Mouse (Mus musculus): ENCODE measurements around the gene Npy.

DNA sequence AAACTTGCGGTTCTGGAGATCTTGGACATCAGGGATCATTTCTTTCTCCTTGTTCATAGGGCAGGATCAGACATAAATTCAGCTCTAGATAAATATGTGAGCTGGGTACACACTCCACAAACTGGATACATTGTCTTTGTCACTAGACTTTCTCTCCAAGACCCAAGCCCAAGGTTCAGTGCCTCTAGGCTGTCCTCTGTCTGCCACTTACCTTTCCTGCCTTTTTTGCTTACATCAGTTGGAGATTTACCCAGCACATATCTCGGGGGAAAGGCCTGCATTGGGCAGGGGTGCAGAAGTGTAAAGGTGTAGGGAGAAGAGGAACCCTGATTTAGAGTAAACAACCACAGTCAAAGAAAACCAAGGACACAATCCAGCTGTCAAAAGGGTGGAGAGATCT is 1.3 kb downstream of the Npy start:
- no peak for TF ChIP-seq POLR2A (IDR thresholded peaks at IDR 0.05; ENCODE audit: low read depth, low read length)
- no peak for TF ChIP-seq CTCF (IDR thresholded peaks at IDR 0.05; ENCODE audit: extremely low read depth, insufficient read depth, insufficient read length, insufficient replicate concordance)

Measured in spleen, adult 2 months (tissue).